Mouse (Mus musculus) forebrain, embryonic 12.5 days (tissue): ENCODE data around the gene Acads. TPM values are rescaled to one million over a fixed set of nuclear protein-coding genes. Genes with fewer than 3 reads are reported as not detected.
A peak's percentile ranks its signal among the peaks of the same experiment; 100 is the strongest.
"Not testable (repeated sequence)": the region's sequence is repeated elsewhere in the genome, so short reads cannot be mapped to it uniquely, and the experiment has no call there.

Experiments used
- ATAC-seq: fragments of 200-750 bp; cut with Nextera tagmentation; 2 replicates; pipeline ENCODE4 v1.8.0; 2017; ENCODE audit warnings: moderate TSS enrichment; ENCODE audit not compliant: low FRiP score
- H3K27ac ChIP-seq: fragments of 300-500 bp; sonication (generic); 2 replicates; pipeline ENCODE4 v1.5.1; 2016; ENCODE audit warnings: mild to moderate bottlenecking
- H3K27me3 ChIP-seq: fragments of 300-500 bp; sonication (generic); 2 replicates; pipeline ENCODE4 v1.6.1; 2016; ENCODE audit warnings: mild to moderate bottlenecking
- H3K36me3 ChIP-seq: fragments of 300-500 bp; sonication (generic); replicated peaks from 2 replicates; pipeline ENCODE4 v1.6.1; 2016; ENCODE audit warnings: mild to moderate bottlenecking
- H3K4me1 ChIP-seq: fragments of 300-500 bp; sonication (generic); 2 replicates; pipeline ENCODE4 v1.6.1; 2016
- H3K4me2 ChIP-seq: fragments of 300-500 bp; sonication (generic); 2 replicates; pipeline ENCODE4 v1.6.1; 2016; ENCODE audit warnings: mild to moderate bottlenecking, moderate library complexity
- H3K4me3 ChIP-seq: fragments of 300-500 bp; sonication (generic); replicated peaks from 2 replicates; pipeline ENCODE4 v1.5.1; 2016; ENCODE audit warnings: mild to moderate bottlenecking
- H3K9ac ChIP-seq: fragments of 300-500 bp; sonication (generic); 2 replicates; pipeline ENCODE4 v1.6.1; 2016; ENCODE audit warnings: mild to moderate bottlenecking
- H3K9me3 ChIP-seq: fragments of 300-500 bp; sonication (generic); 2 replicates; pipeline ENCODE4 v1.6.1; 2016
- WGBS: fragments of 180-500 bp; shearing (Covaris S2); methylation state at CpG from one replicate; pipeline ENCODE4 v1.1.7; 2016; 5-methylcytosine and 5-hydroxymethylcytosine counted together
- polyA plus RNA-seq: library from polyadenylated mRNA; unstranded; fragments of >200 nt; fragmentation: Nextera tagmentation; extraction: Ambion mirVana; gene quantifications from 2 replicates; pipeline ENCODE4 v1.2.1, GENCODE M21; 2016

Gene Acads
- polyA plus RNA-seq, 1 experiment from 2014 or later = 33.0 TPM

- H3K9ac ChIP-seq = peak within 1 kb of the TSS; percentile 97
- H3K27me3 ChIP-seq = no peaks in the 10 kb centered on the region
- peak; percentile 98 for ATAC-seq
- H3K27ac ChIP-seq = peak within 1 kb of the TSS; percentile 94
- H3K4me3 ChIP-seq = peak within 1 kb of the TSS; percentile 91
- WGBS = under 1% methylated on average over 70 of the region's 78 CpGs
- H3K36me3 ChIP-seq = 0 out of 2 replicates have a peak, but pooled peaks cover 4% of the 10 kb centered on the region
- H3K4me2 ChIP-seq = peak within 1 kb of the TSS; percentile 79
- no peaks in the 10 kb centered on the region for H3K9me3 ChIP-seq
- H3K4me1 ChIP-seq = peaks cover 44% of the 10 kb centered on the region
These were observed 39.2 kb upstream of the Acads start, which contains the start of gene Mlec for GRCm38 (mm10) chr5:115158040-115158983. Mlec (minus strand) TSS chr5:115158179.

GRCm38 (mm10) chr5:115156933-115157589 lies 37.9 kb upstream of the Acads start:
- H3K36me3 ChIP-seq = 0 out of 2 replicates have a peak, but pooled peaks cover 7% of the 10 kb centered on the region
- H3K9ac ChIP-seq = peak overlapping the region; percentile 97
- 2% methylated on average over 26 of the region's 26 CpGs for WGBS
- peak overlapping the region; percentile 94; the same call in 1 of the 2 replicates for H3K27ac ChIP-seq
- ATAC-seq = no peak
- no peaks in the 10 kb centered on the region for H3K9me3 ChIP-seq
- H3K4me3 ChIP-seq = peak overlapping the region; percentile 91
- peak overlapping the region; percentile 79 for H3K4me2 ChIP-seq
- no peaks in the 10 kb centered on the region for H3K27me3 ChIP-seq
- H3K4me1 ChIP-seq = peaks cover 48% of the 10 kb centered on the region

DNA sequence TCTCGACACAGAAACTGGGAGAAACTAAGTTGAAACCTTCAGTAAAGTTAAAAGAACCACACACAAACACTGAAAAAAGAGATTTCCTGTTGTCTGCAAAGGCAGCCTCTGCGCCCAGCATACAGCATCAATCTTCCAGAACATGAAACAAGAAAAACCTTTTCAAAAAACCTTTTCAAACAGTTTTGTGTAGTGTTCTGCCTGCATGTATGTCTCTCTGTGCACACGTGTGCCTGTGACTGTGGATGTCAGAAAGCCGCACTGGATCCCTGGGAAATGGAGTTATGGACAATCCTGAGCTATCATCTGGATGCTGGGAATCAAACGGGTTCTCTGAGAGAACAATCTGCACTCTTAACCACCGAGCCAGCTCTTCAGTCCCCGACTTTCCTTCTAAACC lies 37.3 kb upstream of the Acads start:
- Histone ChIP-seq H3K27me3 (no peaks in the 10 kb centered on the region), H3K9ac (peak overlapping the region; percentile 97), H3K4me2 (peak overlapping the region; percentile 79), H3K4me1 (peaks cover 48% of the 10 kb centered on the region), H3K9me3 (no peaks in the 10 kb centered on the region), H3K4me3 (peak overlapping the region; percentile 91), H3K36me3 (peaks cover 10% of the 10 kb centered on the region; the same call in 1 of the 2 replicates), H3K27ac (no peak overlapping the region)
- ATAC-seq = no peak
- WGBS = 70% methylated on average over 7 of the region's 7 CpGs

GRCm38 (mm10) chr5:115155831-115156230 lies 36.7 kb upstream of the Acads start:
- Histone ChIP-seq H3K27me3 (no peaks in the 10 kb centered on the region), H3K4me3 (peak overlapping the region; percentile 6), H3K36me3 (peaks cover 13% of the 10 kb centered on the region), H3K4me1 (peaks cover 45% of the 10 kb centered on the region), H3K9me3 (no peaks in the 10 kb centered on the region), H3K27ac (no peak overlapping the region), H3K9ac (peak overlapping the region; percentile 97), H3K4me2 (peak overlapping the region; percentile 79)
- WGBS = 45% methylated on average over 5 of the region's 5 CpGs
- ATAC-seq = no peak

GRCm38 (mm10) chr5:115155156-115155631 lies 36.0 kb upstream of the Acads start:
- WGBS = 77% methylated on average over 13 of the region's 13 CpGs

GRCm38 (mm10) chr5:115152132-115152956 lies 33.2 kb upstream of the Acads start:
- Histone ChIP-seq H3K4me2 (no peak overlapping the region), H3K9ac (no peak overlapping the region), H3K9me3 (no peaks in the 10 kb centered on the region), H3K4me1 (peaks cover 38% of the 10 kb centered on the region), H3K4me3 (no peak overlapping the region), H3K27me3 (no peaks in the 10 kb centered on the region), H3K27ac (no peak overlapping the region), H3K36me3 (peaks cover 46% of the 10 kb centered on the region)
- WGBS = 72% methylated on average over 8 of the region's 8 CpGs
- ATAC-seq = no peak

More at GRCm38 (mm10) chr5:115155156-115155631, 36.0 kb upstream of the Acads start:
- no peak for ATAC-seq
- Histone ChIP-seq H3K27me3 (no peaks in the 10 kb centered on the region), H3K4me3 (peak overlapping the region; percentile 6; the same call in 1 of the 2 replicates), H3K4me1 (peaks cover 45% of the 10 kb centered on the region), H3K36me3 (peaks cover 19% of the 10 kb centered on the region), H3K9me3 (no peaks in the 10 kb centered on the region), H3K27ac (no peak overlapping the region), H3K4me2 (peak overlapping the region; percentile 79), H3K9ac (peak overlapping the region; percentile 97)

GRCm38 (mm10) chr5:115151457-115151856 lies 32.3 kb upstream of the Acads start:
- no peak for ATAC-seq

DNA sequence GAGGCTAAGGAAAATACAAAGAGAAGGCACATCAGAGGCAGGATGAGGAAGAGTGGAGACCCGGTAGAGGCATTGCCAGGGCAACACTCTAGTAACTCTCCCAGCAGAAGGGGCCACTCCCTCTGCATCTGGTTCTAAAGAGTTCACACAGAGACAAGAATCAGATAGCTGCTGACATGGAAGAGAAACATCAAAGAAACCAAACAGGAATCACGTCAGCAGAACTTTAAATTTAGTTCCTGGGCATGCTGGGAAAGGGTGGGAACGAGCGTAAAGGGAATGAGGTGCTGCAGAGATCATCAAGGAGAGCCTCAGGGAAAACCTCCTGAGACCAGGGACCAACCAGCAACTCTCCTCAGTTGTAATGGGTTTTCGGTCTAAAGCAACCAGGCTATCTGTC lies 31.8 kb upstream of the Acads start:
- Histone ChIP-seq H3K9ac (no peak overlapping the region), H3K4me3 (no peak overlapping the region), H3K27ac (no peak overlapping the region), H3K4me1 (peaks cover 25% of the 10 kb centered on the region), H3K4me2 (no peak overlapping the region), H3K36me3 (peaks cover 59% of the 10 kb centered on the region), H3K9me3 (no peaks in the 10 kb centered on the region), H3K27me3 (no peaks in the 10 kb centered on the region)
- no peak for ATAC-seq
- WGBS = 86% methylated on average over 5 of the region's 5 CpGs

More at GRCm38 (mm10) chr5:115151457-115151856, 32.3 kb upstream of the Acads start:
- Histone ChIP-seq H3K4me3 (no peak overlapping the region), H3K4me1 (peaks cover 29% of the 10 kb centered on the region), H3K9me3 (no peaks in the 10 kb centered on the region), H3K36me3 (peaks cover 54% of the 10 kb centered on the region), H3K27me3 (no peaks in the 10 kb centered on the region), H3K4me2 (no peak overlapping the region), H3K27ac (no peak overlapping the region), H3K9ac (no peak overlapping the region)
- 90% methylated on average over 13 of the region's 13 CpGs for WGBS

- no peak for ATAC-seq
- 97% methylated on average over 14 of the region's 14 CpGs for WGBS
- Histone ChIP-seq H3K4me3 (no peak overlapping the region), H3K36me3 (peaks cover 70% of the 10 kb centered on the region), H3K4me2 (no peak overlapping the region), H3K9ac (no peak overlapping the region), H3K27me3 (no peaks in the 10 kb centered on the region), H3K9me3 (no peaks in the 10 kb centered on the region), H3K4me1 (peaks cover 13% of the 10 kb centered on the region), H3K27ac (no peak overlapping the region)
These were observed 30.7 kb upstream of the Acads start for GRCm38 (mm10) chr5:115149675-115150459.

- no CpG with 5 or more reads among the region's 1 CpGs for WGBS
- not testable (repeated sequence) for ATAC-seq, H3K4me1 ChIP-seq, H3K4me2 ChIP-seq, H3K27ac ChIP-seq, H3K27me3 ChIP-seq, H3K9ac ChIP-seq, H3K4me3 ChIP-seq, H3K9me3 ChIP-seq
- H3K36me3 ChIP-seq = peaks cover 78% of the 10 kb centered on the region
These were observed 29.7 kb upstream of the Acads start for GRCm38 (mm10) chr5:115148872-115149271.

DNA sequence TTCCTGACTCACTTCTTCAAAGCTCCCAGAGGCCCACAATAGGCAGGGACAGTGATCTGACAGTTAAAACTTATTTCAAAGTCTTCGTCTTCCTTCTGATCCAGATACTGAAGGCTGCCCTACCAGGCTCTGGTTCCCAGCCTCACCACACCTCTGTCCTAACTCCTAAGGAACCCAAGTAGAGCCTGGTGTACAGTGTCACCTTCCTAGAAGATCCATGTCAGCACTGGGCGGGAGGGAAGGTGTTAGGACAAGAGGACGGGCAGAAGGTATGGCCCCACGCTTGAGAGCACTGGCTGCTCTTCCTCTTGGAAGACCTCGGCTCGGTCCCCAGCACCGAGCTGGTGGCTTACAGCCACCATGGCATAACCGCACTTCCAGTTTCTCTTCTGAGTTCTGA lies 29.2 kb upstream of the Acads start:
- 95% methylated on average over 8 of the region's 8 CpGs for WGBS
- no peak overlapping the region for H3K4me2 ChIP-seq
- ATAC-seq = no peak
- H3K36me3 ChIP-seq = peaks cover 76% of the 10 kb centered on the region
- H3K4me3 ChIP-seq = no peak overlapping the region
- no peaks in the 10 kb centered on the region for H3K27me3 ChIP-seq
- no peak overlapping the region for H3K27ac ChIP-seq
- H3K9me3 ChIP-seq = no peaks in the 10 kb centered on the region
- H3K4me1 ChIP-seq = peaks cover 4% of the 10 kb centered on the region
- H3K9ac ChIP-seq = no peak overlapping the region
